Mouse (Mus musculus) olfactory bulb, adult 2 months (tissue): ENCODE measurements around the gene Cpz.

ENCODE experiments used
- CTCF ChIP-seq: fragments of 200-500 bp; IDR thresholded peaks from 2 replicates; pipeline ENCODE4 v1.5.1; 2012; ENCODE audit warnings: low read depth, mild to moderate bottlenecking, low read length, moderate library complexity; ENCODE audit not compliant: insufficient read depth
- POLR2A ChIP-seq: fragments of 200-500 bp; IDR thresholded peaks from 2 replicates; pipeline ENCODE4 v1.6.1; 2012; ENCODE audit warnings: mild to moderate bottlenecking, low read depth, low read length, moderate library complexity; ENCODE audit not compliant: insufficient read depth

- TF ChIP-seq CTCF (no peak), POLR2A (no peak)
Measured at GRCm38 (mm10) chr5:35462081-35462480, 63.4 kb downstream of the Cpz start.
